Mouse (Mus musculus) embryo, embryonic 11 days (tissue): Measurements from ENCODE around the gene Samd8.

Source experiments
- DNase-seq: peaks from one replicate; pipeline ENCODE4 v3.0.0-alpha.2; 2015

Gene Samd8

DNA sequence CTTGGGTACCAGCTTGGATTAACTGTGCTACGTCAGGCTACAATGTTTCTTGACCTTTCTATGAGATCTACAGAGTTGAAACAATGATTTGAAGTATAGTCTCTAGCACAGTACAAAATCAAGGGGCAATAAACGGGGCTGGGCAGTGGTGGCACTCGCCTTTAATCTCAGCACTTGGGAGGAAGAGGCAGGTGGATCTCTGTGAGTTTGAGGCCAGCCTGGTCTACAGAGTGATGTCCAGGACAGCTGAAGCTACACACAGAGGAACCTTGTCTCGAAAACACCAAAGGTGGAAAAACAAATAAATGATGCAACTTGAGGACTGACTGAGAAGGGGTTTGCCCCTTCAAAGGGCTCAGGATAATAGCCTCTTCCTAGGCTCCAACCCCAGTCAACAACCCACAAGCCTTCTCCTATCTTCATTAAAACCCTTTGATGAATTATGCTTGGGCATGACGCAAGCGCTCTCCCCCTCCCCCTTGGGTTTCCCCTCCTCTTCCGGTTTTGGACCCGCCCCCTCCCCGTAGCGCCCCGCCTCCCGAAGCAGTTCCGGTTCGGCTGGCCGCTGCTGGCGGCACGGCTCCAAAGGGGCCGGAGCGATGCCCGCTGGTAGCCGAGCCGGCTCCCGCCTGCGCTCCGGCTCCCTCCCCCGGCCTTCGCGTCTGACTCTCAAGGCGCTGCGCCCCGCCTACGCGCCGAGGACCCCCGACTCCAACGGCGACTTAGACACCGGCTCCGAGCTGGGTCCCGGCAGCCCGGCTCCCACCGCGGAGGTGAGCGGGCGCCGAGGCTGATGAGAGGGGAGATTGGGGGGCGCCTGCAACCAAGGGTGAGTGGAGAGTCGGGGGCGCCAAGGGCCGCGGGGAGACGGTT is at the start of gene Samd8:
TSS of gene Samd8 (plus strand) at position 524 of the 873 bp plus-strand sequence.
- DNase-seq: peak; percentile 93

DNA sequence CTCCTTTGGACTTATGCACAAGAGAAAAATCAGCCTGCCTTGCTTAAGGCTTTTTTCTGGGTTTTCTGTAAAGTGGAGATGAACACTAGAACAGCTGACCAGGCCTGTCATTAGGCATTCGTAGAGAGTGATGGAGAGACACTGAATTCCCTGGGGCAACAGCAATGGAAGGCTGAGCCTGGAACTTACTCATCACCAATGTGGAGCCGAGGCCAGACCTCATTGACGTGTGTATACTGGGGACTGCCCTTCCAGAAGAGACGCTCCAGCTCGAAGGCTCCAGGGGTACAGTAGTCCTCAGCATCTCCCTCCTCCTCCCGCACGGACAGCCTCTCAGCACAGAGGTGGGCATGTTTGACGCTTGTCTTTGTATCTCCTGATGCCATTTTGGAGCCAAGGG is 47.6 kb upstream of the Samd8 start:
- no peak for DNase-seq

GRCm38 (mm10) chr14:21703255-21703654 is 47.1 kb upstream of the Samd8 start:
- DNase-seq: no peak

- DNase-seq: no peak
These were observed 44.9 kb upstream of the Samd8 start for GRCm38 (mm10) chr14:21705462-21705861.

GRCm38 (mm10) chr14:21706759-21707571 is 43.4 kb upstream of the Samd8 start:
- DNase-seq: no peak

DNA sequence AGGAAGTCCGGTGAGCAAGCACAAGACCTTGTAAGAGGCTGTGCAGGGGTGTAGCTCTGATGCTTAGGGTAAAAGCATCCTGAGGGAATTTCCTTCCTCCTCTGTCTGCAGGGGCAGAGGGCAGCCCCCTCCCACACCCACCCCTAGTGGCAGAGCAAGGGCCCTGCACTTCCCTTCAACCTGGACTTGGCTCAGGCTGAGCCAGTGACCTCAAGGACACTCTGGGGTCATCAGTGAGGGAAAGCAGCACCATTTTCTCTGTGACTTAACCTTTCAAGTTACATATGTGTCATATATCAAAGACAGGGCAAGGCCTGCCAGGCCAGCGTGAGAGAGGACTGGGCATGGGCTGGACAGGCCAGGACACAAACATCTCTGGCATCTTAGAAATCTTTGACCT is 40.8 kb upstream of the Samd8 start:
- DNase-seq: peak; percentile 31

DNA sequence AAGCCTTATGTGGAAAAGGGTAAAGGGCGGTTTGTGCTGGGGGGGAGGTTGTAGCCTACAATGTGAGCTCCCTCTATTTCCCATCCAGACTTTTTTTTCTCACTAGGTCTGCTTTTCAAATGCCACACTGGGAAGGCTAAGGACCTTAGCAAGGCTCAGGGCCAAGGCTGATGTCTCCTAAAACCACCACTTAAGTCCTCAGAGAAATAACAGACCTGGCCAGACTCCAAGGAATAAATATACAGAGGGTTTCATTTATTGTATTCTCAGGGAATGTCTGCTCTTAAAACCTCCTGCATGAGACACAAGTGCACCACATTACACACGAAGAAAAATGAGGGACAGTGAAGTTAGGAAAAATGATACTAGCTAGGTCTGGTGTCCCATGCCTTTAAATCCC is 39.1 kb upstream of the Samd8 start:
- DNase-seq: no peak

GRCm38 (mm10) chr14:21714486-21714885 is 35.8 kb upstream of the Samd8 start, which contains the start of gene Dupd1:
Gene Dupd1, minus strand, starts transcription at chr14:21714576.
- no peak for DNase-seq

DNA sequence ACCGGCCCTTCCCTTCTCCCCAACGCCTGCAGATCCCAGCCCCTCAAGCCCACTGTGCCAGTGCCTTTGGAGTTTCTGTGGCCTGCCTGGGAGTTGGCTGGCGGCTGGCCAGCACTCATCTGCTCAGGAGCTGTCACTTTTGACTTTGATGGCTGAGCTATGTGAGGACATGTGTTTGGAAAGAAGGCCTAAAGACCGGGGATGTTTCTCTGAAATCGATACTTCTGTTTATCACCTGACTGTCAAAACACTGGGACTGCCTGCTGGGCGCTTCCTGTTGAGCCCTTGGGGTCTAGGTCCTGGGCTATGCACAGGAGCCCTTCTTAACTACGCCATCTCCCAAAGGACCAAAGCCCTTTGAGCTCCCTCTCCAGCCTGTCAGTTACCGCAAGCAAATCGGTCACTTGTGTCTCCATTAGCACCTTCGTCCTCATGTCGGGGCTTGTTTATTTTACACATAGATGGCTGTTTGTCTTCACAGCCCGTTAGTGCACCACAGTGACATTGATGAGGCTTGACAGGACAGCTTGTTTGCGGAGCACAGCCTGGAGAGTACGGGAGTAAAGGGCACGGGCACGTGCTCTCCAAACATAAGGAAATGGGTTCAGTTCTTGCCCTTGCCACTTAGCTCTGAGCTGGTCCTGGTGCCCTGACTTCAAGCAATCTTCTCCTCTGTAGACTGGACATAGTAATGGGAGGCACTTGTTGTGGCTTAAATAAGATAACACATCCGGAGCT is 30.5 kb upstream of the Samd8 start:
- DNase-seq: peak; percentile 55

DNA sequence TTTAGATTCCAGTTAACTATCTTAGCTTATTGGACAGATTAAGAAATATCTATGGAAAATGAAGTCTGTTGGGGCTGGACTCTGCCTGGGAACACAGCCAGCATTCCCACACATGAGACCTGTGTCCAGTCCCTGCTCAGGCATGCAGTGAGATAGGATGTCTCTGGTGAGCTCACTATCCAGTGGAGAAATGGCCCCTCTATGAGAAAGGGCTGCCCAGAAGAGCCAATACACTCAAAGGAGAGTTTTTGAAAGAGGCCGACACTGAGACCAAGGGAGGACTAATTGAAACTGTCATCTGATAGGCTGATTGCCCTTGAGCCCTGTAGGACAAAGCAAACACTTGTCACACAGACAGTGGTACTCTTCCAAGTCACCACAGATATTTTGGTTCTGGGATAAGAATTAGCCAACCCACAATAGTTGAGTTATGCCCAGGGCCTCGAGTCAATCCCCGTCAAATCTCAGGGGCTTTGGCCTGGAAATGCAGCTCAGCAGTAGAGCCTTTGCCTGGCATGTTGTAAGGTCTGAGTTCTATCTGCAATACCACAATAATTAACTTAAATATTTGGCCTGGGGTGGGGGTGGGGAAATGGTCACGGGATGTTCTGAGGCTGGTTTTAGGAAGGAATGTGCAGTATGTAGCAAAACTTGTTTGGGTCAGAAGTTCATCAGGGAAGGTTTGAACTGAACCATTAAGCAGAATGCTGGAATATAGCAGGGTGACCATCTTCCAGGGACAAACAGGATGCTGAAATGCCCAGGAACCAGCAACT is 29.7 kb upstream of the Samd8 start:
- DNase-seq: no peak

GRCm38 (mm10) chr14:21722021-21722698 is 28.2 kb upstream of the Samd8 start:
- DNase-seq: no peak

- DNase-seq: no peak
These were observed 21.1 kb upstream of the Samd8 start for GRCm38 (mm10) chr14:21729031-21729732.

DNA sequence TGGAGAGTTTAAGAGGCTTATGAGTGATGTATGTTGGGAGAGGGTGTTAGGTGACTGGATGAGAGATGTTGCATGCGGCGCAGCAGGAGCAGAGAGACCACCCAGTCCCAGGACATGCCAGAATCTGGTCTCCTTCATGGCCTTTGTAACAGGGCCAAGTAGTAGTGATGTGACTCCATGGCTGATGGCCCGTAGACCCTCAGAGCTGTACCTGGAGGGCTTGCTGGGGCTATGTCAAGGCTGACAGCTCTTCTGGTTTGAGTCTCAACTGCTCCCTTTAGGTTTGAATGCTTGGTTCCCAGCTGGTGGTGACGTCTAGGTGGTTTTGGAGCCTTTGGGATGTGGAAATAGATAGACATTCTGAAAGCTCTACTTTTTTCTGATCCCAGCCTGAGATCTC is 20.4 kb upstream of the Samd8 start:
- no peak for DNase-seq

- DNase-seq: no peak
These were observed 17.0 kb upstream of the Samd8 start for GRCm38 (mm10) chr14:21733131-21733905.

GRCm38 (mm10) chr14:21740345-21740744 is 10.0 kb upstream of the Samd8 start:
- DNase-seq: no peak

GRCm38 (mm10) chr14:21741314-21741713 is 9.0 kb upstream of the Samd8 start:
- DNase-seq: no peak

- peak; percentile 88 for DNase-seq
These were observed 8.5 kb upstream of the Samd8 start for GRCm38 (mm10) chr14:21741786-21742185.

- DNase-seq: no peak
These were observed 7.9 kb upstream of the Samd8 start for GRCm38 (mm10) chr14:21742441-21742840.

GRCm38 (mm10) chr14:21744169-21744568 is 6.2 kb upstream of the Samd8 start:
- DNase-seq: no peak

DNA sequence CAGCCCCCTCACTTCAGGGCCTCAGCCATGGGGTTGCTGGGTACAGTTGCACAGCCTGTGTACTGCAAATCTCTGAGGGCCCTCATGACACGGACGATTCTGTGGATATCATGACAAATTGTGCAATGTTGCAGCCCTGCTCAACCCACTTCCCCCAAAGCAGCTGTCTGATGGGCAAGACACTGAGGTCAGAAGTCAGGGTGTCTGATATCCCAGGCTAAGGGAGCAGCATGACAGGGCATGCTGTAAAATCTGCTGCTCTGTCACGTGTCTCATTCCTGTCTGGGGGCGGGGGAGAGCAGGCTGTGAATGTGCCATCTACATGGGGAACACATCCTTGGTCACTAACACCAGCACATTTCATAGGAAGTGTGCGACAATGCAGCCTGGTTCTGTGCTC is 5.2 kb upstream of the Samd8 start:
- DNase-seq: no peak
